Mouse (Mus musculus) CD8-positive naive resting alpha-beta T cell, adult 2 months (primary cell): ENCODE data around the gene Ppm1f.
"Not testable (repeated sequence)": the region's sequence is repeated elsewhere in the genome, so short reads cannot be mapped to it uniquely, and the experiment has no call there.

Experiments
- DNase-seq, 2 experiments: peaks; one replicate each; pipeline ENCODE4 v3.0.0; 2022; ENCODE audit warnings: low read depth in 2 of 2, low spot score in 2 of 2

Ppm1f gene

DNA sequence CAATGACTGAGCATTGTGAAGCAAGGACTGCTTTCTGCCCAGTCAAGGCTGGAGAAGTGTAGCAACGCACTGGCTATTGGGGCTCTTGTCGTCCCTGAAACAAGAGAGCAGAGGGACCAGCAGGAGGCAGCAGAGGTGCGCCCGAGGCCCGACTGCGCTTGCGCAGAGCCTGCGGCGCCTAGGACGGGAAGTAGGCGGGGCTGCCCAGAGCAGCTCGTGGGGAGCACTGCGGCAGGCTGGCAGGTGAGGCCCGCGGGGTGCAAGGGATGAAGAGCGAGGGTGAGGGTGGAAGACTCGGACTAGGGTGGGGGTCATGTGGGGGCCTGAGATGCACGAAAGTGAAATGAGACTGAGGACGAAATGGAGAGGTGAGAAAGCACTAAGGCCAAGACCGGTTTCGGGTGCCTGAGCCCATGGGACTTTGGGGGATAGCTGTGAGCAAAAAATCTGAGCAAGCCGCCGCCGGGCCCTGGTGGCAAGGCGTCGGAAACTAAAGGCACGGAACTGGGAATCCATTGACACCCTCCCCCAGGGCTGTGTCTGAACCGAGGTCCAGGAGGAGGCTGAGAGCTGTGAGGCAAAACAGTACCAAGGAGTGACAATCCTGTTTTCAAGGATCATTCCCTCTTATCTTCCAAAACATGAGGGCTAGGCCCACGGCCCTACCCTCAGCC, at the start of gene Ppm1f:
Ppm1f (plus strand) TSS at position 88 of the 674 bp plus-strand sequence.
- DNase-seq: peak; percentile 97

DNA sequence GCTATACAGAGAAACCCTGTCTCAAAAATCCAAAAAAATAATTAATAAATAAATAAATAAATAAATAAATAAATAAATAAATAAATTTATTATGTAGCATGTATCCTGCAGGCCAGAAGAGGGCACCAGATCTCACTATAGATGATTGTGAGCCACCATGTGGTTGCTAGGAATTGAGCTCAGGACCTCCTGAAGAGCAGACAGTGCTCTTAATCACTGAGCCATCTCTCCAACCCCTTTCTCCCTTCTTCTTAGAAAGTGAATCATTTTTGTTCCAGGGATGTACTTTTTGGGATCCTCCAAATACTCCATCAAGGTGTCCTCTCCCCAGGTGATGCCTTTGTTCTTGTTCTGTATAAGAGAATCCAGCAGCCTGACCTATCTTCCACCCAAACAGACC, 47.1 kb upstream of the Ppm1f start:
- no peak for DNase-seq

- DNase-seq: no peak
These were observed 43.9 kb upstream of the Ppm1f start for GRCm38 (mm10) chr16:16852411-16852810.

DNA sequence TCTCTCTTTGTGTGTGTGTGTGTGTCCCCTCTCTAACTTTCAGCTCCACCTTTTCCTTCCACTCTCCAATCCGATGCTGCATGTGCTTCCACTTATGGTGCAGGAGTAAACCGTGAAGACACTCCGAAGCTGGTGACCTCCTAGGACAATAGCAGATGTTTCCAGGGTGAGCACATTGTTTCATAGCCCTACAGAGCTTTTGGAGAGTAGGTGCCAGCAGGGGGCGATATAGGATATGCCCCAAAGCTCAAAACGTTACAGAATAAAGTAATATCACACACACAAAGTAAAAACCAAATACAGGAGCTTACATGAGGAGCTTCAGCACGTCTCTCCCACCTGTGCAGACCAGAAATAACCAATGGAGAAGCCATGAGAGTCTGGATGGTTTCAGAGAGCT, 41.4 kb upstream of the Ppm1f start:
- peak; percentile 50 to 69 for DNase-seq

GRCm38 (mm10) chr16:16855541-16855940, 40.7 kb upstream of the Ppm1f start:
- no peak for DNase-seq

DNA sequence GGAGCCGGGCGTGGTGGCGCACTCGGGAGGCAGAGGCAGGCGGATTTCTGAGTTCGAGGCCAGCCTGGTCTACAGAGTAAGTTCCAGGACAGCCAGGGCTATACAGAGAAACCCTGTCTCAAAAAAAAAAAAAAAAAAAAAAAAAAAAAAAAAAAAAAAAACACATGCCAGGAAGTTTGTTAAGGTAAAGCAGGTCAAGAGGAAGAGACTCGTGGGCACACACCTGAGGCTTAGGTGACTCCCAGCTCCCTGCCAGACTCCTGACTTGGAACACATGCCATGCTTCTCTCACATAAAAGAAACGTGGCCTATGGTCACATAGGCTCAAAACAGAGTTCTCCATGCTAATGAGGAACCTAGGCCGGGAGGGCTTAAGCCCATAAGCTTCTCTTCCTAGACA, 40.2 kb upstream of the Ppm1f start:
- not testable (repeated sequence) for DNase-seq

DNA sequence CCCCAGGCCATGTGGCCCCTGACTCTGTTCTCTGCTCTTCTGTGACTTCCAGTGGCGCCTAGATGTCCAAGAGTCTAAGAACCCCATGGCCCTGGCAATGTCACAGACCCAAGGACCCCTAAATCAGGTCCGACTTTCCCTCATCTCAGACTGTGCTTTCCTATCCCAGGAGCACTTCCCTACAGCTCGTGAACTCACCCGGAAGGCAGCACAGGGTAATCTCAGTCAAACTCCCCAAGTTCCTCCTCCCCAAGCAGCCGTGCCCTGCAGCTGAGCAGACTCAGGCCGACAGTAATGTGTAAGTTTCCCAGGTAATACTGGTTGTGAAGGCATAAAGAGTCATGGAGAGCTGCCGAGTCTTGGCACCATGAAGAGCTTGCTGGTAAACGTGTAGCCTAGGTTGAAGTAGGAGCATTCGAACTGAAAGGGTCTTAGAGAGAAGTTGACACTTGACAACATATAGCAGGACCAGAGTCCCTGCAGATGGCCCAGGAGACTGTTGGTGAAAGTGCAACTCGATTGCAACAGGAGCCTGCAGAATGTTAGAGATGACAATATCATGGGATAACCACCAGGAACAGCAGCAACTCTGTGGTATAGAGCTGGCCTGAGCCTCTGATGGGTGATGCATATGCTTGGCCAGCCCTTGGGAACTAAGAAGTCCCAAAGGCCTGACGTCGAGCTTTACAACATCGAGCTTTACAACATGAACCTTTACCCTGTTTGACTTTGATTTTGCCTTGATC, 39.4 kb upstream of the Ppm1f start:
- no peak for DNase-seq

- DNase-seq: no peak
These were observed 34.0 kb upstream of the Ppm1f start for GRCm38 (mm10) chr16:16862288-16862687.

DNA sequence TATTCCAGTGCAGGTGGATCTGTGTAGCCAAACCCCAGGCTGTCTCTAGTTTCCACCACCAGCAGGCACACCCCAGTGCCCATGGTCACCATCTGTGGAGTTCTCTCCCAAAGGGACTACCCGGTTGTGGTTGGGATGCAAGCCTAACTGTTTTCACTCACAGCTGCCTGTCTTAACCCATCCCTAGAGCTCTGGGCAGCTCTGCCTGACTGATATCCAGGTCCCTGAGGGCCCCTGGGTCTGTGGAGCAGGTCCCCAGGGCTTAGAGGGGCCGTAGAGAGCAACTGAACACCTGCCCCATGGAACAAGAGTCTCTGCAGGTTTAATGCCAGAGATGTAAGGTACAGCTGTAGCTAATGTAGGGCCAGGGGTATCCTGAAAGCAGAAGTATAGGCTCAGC, 32.3 kb upstream of the Ppm1f start, which contains the start of gene Igll1:
Igll1 (minus strand) TSS at position 8 of the 400 bp plus-strand sequence.
- no peak for DNase-seq

- DNase-seq: no peak
These were observed 31.1 kb upstream of the Ppm1f start for GRCm38 (mm10) chr16:16865217-16865616.

- DNase-seq: no peak
These were observed 30.3 kb upstream of the Ppm1f start for GRCm38 (mm10) chr16:16865696-16866561.

DNA sequence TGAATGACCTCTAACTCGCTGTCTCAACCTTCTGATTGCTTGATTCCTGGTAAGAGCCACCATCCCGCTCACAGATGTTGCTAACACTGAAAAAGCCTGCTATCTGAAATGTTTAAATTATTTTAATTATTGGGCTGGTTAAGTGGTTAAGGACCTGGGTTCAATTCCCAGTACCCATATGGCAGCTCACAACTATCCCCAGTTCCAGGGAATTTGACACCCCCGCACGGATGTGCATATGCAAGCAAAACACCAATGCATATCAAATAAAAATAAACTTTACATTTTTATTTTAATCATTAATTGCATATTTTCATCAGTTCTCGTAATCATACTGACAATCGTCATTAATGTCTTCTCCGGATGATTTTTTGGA, 26.0 kb upstream of the Ppm1f start:
- no peak for DNase-seq

DNA sequence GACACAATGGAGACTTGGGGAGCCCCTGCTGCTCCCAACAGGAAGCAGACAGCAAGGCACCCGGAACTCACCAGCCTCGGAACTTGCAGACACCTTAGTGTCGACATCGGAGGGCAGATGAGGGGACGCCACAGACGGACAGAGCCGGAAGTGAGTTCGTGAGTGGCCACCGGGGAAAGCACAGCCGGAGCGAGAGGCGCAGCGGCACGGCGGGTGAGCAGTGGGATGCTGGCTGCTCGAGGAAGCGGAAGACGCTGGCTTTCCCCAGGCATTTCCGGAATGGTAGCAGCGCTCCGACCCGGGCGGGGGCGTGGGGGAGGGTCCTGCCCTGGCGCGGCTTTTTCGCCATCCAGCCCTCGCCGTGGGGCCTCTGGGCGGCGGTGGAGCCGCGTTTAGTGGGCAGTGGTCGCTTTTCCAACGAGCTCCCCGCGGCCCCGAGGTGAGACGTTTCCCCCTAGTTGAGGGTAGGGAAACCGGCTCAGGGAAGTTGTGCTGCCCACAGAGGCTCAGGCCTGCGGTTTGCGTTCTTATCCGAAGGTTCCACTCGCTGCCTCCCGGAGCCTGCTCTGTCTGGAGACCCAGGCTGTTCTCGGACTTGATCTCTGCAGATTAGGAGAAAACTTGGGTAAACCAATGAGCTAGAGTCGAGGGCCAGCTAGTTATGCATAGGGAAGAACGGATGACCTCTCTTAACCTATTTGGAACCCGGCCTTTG, 25.5 kb upstream of the Ppm1f start, which contains the start of the genes Top3b and Vpreb1:
Top3b (plus strand) TSS at position 120 of the 715 bp plus-strand sequence.
Vpreb1 (minus strand) TSS at position 227 of the 715 bp plus-strand sequence.
- DNase-seq: peak; percentile 85 to 86

GRCm38 (mm10) chr16:16879025-16879424, 17.2 kb upstream of the Ppm1f start:
- no peak for DNase-seq

DNA sequence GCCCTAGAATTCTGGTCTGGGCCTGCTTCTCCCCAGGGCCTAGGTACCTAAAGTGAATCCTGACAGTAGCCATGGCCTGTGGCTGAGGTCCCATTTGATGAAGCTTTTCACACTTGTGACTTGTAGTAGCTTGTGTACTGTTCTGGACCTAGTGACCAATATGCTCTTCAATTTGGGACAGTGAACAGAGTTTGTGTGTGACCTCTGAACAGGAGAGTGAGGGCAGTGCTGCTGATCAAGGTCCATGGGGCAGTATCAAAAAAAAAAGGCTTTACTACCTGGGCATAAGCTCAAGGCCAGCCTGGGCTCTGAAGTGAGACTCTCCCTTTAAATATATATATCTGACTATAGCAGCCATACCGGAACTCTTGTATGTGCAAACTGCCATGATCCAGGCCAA, 7.9 kb upstream of the Ppm1f start:
- DNase-seq: no peak

DNA sequence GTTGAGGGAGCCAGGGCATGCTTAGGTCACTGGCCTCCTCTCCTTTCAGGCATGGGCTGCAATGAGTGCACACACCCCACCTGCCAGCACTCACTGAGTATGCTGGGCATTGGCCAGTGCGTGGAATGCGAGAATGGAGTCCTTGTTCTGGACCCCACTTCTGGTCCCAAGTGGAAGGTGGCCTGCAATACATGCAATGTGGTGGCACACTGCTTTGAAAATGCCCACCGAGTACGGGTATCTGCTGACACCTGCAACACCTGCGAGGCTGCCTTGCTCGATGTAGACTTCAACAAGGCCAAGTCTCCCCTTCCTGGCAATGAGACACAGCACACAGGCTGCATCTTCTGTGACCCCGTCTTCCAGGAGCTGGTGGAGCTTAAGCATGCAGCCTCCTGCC, 3.9 kb upstream of the Ppm1f start:
- no peak for DNase-seq

- no peak for DNase-seq
These were observed 271 bp upstream of the Ppm1f start for GRCm38 (mm10) chr16:16896015-16896381.

DNA sequence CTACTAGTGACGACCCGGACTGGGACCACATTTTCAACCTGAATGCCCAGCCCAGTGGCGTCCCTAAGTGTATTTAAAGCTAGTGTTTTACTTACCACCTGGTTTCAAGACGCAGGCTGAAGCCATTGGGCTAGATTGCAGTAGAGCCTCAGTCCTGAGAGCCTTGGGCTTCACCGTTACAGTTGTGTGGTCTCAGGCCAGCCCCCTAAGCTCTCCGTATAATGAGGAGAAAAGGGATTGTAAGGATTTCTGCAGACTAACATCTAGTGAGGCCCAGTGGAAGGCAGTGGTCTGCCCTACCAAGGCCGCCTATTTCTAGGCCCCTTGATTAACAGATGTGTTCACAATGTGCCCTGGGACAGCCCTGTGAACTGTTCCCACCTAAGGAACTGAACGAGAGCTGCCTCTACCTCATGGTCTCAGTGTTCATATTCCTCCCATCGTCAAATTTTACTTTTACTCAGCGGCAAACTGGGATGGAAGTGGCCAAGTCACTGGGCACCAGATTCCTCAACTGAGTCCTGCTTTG, 851 bp downstream of the Ppm1f start:
- DNase-seq: no peak

DNA sequence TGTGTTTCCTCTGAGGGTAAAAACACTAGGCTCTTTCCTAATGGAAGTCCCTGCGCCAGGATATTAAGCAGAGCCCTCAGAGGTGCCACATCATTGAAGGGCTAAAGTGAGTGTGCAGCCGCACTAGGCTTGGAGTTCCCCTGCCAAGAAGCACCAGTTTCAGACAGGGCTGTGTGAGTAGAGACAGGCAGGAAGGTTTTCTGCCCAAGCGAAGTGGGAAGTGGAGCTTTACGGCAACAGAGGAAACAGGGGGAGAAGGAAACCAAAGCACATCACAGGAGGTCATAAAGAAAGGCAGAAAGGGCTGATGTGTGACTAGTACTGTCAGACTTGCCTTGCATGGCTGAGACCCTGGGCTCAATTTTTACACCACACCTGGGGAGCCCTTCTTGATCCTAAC, 6.1 kb downstream of the Ppm1f start:
- no peak for DNase-seq

GRCm38 (mm10) chr16:16903188-16903587, 6.9 kb downstream of the Ppm1f start:
- DNase-seq: no peak

DNA sequence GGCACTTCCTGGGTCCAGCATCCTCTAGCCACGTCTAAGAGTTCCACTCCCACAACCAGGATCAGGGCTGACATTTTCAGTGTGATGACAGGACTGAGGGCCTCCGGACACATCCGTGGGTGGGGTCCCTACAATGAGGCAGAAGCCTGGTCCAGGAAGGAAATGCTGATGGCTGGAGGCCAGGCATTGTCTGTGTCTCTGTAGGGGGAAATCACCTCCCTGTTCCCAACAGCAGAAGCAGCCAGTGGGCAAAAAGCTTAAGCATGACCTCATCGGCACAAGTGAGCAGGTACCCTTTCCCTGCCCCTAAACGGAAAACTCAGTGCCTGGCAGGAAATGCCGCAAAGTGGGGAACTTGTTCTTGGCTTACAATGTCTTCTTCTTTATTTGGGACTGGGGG, 11.5 kb downstream of the Ppm1f start:
- no peak for DNase-seq
